Mouse (Mus musculus) thymus, adult 18-20 months (tissue): ENCODE data around the gene Serpina9.
"Not testable (repeated sequence)": the region's sequence is repeated elsewhere in the genome, so short reads cannot be mapped to it uniquely, and the experiment has no call there.

Experiments
- DNase-seq, 2 experiments: peaks; one replicate each; pipeline ENCODE4 v3.0.0; 2022; ENCODE audit warnings: mixed read lengths in 2 of 2

The Serpina9 gene

GRCm38 (mm10) chr12:103989514-103989767, 24.1 kb downstream of the Serpina9 start:
- DNase-seq, result no peak

GRCm38 (mm10) chr12:103988754-103989513, 24.6 kb downstream of the Serpina9 start:
- DNase-seq, result no peak

GRCm38 (mm10) chr12:103985868-103986267, 27.7 kb downstream of the Serpina9 start:
- DNase-seq, result no peak

- DNase-seq, result no peak
Observed at GRCm38 (mm10) chr12:103984935-103985334, 28.6 kb downstream of the Serpina9 start.

- no peak for DNase-seq
Observed at GRCm38 (mm10) chr12:103981646-103982360, 31.8 kb downstream of the Serpina9 start.

GRCm38 (mm10) chr12:103978294-103978693, 35.3 kb downstream of the Serpina9 start:
- DNase-seq, result no peak

- DNase-seq, result no peak
Observed at GRCm38 (mm10) chr12:103977846-103978245, 35.7 kb downstream of the Serpina9 start.

GRCm38 (mm10) chr12:103977060-103977459, 36.5 kb downstream of the Serpina9 start:
- no peak for DNase-seq

GRCm38 (mm10) chr12:103971080-103971479, 42.5 kb downstream of the Serpina9 start:
- no peak for DNase-seq

- no peak for DNase-seq
Observed at GRCm38 (mm10) chr12:103969577-103970116, 43.9 kb downstream of the Serpina9 start.

- no peak for DNase-seq
Observed at GRCm38 (mm10) chr12:103966761-103967160, 46.8 kb downstream of the Serpina9 start.

- no peak for DNase-seq
Observed at GRCm38 (mm10) chr12:103963288-103963687, 50.3 kb downstream of the Serpina9 start.

GRCm38 (mm10) chr12:103962860-103963259, 50.7 kb downstream of the Serpina9 start:
- DNase-seq, result no peak

- no peak for DNase-seq
Observed at GRCm38 (mm10) chr12:103962337-103962736, 51.2 kb downstream of the Serpina9 start.

- DNase-seq, result no peak
Observed at GRCm38 (mm10) chr12:103961716-103962115, 51.8 kb downstream of the Serpina9 start.

- no peak for DNase-seq
Observed at GRCm38 (mm10) chr12:103958798-103959197, 54.8 kb downstream of the Serpina9 start, which contains the start of gene Serpina1e. TSS of gene Serpina1e (minus strand) at chr12:103958975.

- DNase-seq, result not testable (repeated sequence)
Observed at GRCm38 (mm10) chr12:103956555-103956954, 57.0 kb downstream of the Serpina9 start.

GRCm38 (mm10) chr12:103952972-103953371, 60.6 kb downstream of the Serpina9 start:
- DNase-seq, result not testable (repeated sequence)

- no peak for DNase-seq
Observed at GRCm38 (mm10) chr12:103946243-103946642, 67.3 kb downstream of the Serpina9 start.
